Mouse (Mus musculus) limb, embryonic 11.5 days (tissue): ENCODE measurements around the gene Bzw1. TPM values are rescaled to one million over a fixed set of nuclear protein-coding genes. Genes with fewer than 3 reads are reported as not detected.

Experiments used
- ATAC-seq: fragments of 200-750 bp; cut with Nextera tagmentation; 2 replicates; pipeline ENCODE4 v1.8.0; 2017; ENCODE audit warnings: low read depth; ENCODE audit not compliant: insufficient number of reproducible peaks, low FRiP score, low TSS enrichment
- DNase-seq: peaks from one replicate; pipeline ENCODE4 v3.0.0-alpha.2; 2015; ENCODE audit warnings: low spot score
- H3K27ac ChIP-seq: fragments of 300-500 bp; sonication (generic); replicated peaks from 2 replicates; pipeline ENCODE4 v1.5.1; 2014; ENCODE audit warnings: low read depth, mild to moderate bottlenecking, low read length
- H3K27me3 ChIP-seq: fragments of 300-500 bp; sonication (generic); 2 replicates; pipeline ENCODE4 v1.6.1; 2014; ENCODE audit warnings: mild to moderate bottlenecking, low read length, mixed read lengths; ENCODE audit not compliant: control insufficient read depth, insufficient read depth
- H3K36me3 ChIP-seq: fragments of 300-500 bp; sonication (generic); 2 replicates; pipeline ENCODE4 v1.6.1; 2014; ENCODE audit warnings: mild to moderate bottlenecking, low read length, moderate library complexity, mixed read lengths; ENCODE audit not compliant: control insufficient read depth, insufficient read depth
- H3K4me1 ChIP-seq: fragments of 300-500 bp; sonication (generic); 2 replicates; pipeline ENCODE4 v1.6.1; 2014; ENCODE audit warnings: low read length, mixed read lengths; ENCODE audit not compliant: control insufficient read depth, insufficient read depth
- H3K4me2 ChIP-seq: fragments of 300-500 bp; sonication (generic); 2 replicates; pipeline ENCODE4 v1.6.1; 2014; ENCODE audit warnings: low read depth, mild to moderate bottlenecking, moderate library complexity; ENCODE audit not compliant: severe bottlenecking
- H3K4me3 ChIP-seq: fragments of 300-500 bp; sonication (generic); 2 replicates; pipeline ENCODE4 v1.5.1; 2014; ENCODE audit warnings: low read depth, low read length
- H3K9ac ChIP-seq: fragments of 300-500 bp; sonication (generic); 2 replicates; pipeline ENCODE4 v1.6.1; 2014; ENCODE audit warnings: mild to moderate bottlenecking, low read length
- H3K9me3 ChIP-seq: fragments of 300-500 bp; sonication (generic); 2 replicates; pipeline ENCODE4 v1.6.1; 2016; ENCODE audit warnings: low read length; ENCODE audit not compliant: control insufficient read depth
- WGBS: fragments of 180-500 bp; shearing (Covaris S2); extraction: QIAGEN DNeasy Blood & Tissue Kit; methylation state at CpG from one replicate; pipeline ENCODE4 v1.1.7; 2014; 5-methylcytosine and 5-hydroxymethylcytosine counted together
- polyA plus RNA-seq: library from polyadenylated mRNA; unstranded; fragments of >200 nt; fragmentation: Nextera tagmentation; extraction: Ambion mirVana; gene quantifications from 2 replicates; pipeline ENCODE4 v1.2.1, GENCODE M21; 2014

Bzw1 gene
- polyA plus RNA-seq, 1 experiment from 2014 or later: 499 TPM

DNA sequence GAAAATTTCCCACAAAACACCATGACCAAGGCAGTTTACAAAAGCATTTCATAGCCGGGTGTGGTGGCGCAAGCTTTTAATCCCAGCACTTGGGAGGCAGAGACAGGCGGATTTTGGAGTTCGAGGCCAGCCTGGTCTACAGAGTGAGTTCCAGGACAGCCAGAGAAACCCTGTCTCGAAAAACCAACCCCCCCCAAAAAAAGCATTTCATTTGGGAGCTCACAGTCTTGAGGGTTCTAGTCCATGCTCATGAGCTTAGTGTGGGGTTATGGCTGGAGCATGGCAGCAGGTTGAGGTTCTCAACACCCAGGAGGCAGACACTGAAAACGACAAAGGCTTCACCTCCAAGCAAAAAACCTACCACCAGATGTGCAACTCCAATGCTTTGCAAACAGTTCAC lies 15.4 kb downstream of the Bzw1 start:
- ATAC-seq (no peak), DNase-seq (no peak)
- H3K9ac ChIP-seq: no peak overlapping the region
- WGBS: 78% methylated on average over 6 of the region's 6 CpGs
- peaks cover 26% of the 10 kb centered on the region for H3K36me3 ChIP-seq
- no peaks in the 10 kb centered on the region for H3K27me3 ChIP-seq
- no peak overlapping the region for H3K27ac ChIP-seq
- no peaks in the 10 kb centered on the region for H3K9me3 ChIP-seq
- H3K4me2 ChIP-seq: no peak overlapping the region
- no peaks in the 10 kb centered on the region for H3K4me1 ChIP-seq
- H3K4me3 ChIP-seq: no peak overlapping the region

- Histone ChIP-seq H3K4me2 (no peak overlapping the region), H3K9ac (no peak overlapping the region), H3K4me3 (no peak overlapping the region), H3K27ac (no peak overlapping the region), H3K4me1 (no peaks in the 10 kb centered on the region), H3K9me3 (no peaks in the 10 kb centered on the region), H3K36me3 (peaks cover 32% of the 10 kb centered on the region), H3K27me3 (no peaks in the 10 kb centered on the region)
- ATAC-seq: no peak
- DNase-seq: no peak
- WGBS: 87% methylated on average over 5 of the region's 5 CpGs
These were observed 17.0 kb downstream of the Bzw1 start for GRCm38 (mm10) chr1:58409553-58410197.

- Histone ChIP-seq H3K4me2 (no peak overlapping the region), H3K36me3 (peaks cover 32% of the 10 kb centered on the region), H3K4me3 (no peak overlapping the region), H3K4me1 (no peaks in the 10 kb centered on the region), H3K27me3 (no peaks in the 10 kb centered on the region), H3K27ac (no peak overlapping the region), H3K9me3 (no peaks in the 10 kb centered on the region), H3K9ac (no peak overlapping the region)
- ATAC-seq (no peak), DNase-seq (no peak)
- WGBS: 88% methylated on average over 3 of the region's 3 CpGs
These were observed 17.5 kb downstream of the Bzw1 start for GRCm38 (mm10) chr1:58410198-58410588.

GRCm38 (mm10) chr1:58410776-58411175 lies 18.1 kb downstream of the Bzw1 start:
- Histone ChIP-seq H3K27me3 (no peaks in the 10 kb centered on the region), H3K9me3 (no peaks in the 10 kb centered on the region), H3K4me1 (no peaks in the 10 kb centered on the region), H3K27ac (no peak overlapping the region), H3K4me2 (no peak overlapping the region), H3K4me3 (no peak overlapping the region), H3K9ac (no peak overlapping the region), H3K36me3 (peaks cover 32% of the 10 kb centered on the region)
- DNase-seq: no peak
- WGBS: 88% methylated on average over 7 of the region's 7 CpGs
- no peak for ATAC-seq

DNA sequence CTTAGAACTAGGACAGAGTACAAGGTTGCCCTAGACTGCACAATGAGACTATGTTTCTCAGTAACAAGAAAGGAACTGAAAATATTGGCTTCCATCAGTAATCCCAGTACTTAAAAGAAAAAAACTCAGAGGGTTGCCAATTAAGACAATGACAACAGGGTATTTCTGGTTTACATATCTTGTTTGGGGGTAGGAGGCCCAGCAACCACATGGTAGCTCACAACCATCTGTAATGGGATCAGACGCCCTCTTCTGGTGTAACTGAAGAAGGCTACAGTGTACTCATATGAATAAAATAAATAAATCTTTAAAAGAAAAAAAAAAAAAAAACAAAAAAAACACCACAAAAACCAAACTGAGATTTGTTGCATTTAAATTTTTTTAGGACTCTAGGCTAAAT lies 22.7 kb downstream of the Bzw1 start:
- no peak for DNase-seq
- H3K9me3 ChIP-seq: no peaks in the 10 kb centered on the region
- ATAC-seq: no peak

DNA sequence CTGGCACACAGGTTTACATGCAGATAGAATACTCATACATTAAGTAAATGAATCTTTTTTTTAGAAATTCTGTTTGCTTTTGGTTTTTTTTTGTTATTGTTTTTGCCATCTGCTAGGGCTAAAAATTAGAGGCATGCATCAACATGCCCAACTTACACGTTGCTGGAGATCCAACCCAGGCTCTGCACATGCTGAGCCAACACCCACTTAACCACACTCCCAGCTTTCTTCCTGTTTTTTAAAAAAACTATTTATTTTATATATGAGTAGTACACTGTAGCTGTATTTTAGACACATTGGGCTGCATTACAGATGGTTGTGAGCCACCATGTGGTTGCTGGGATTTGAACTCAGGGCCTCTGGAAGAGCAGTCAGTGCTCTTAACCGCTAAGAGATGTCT lies 23.4 kb downstream of the Bzw1 start:
- Histone ChIP-seq H3K4me1 (0 out of 2 replicates have a peak, but pooled peaks cover 2% of the 10 kb centered on the region), H3K36me3 (peaks cover 48% of the 10 kb centered on the region), H3K27ac (no peak overlapping the region), H3K9ac (no peak overlapping the region), H3K27me3 (no peaks in the 10 kb centered on the region), H3K9me3 (no peaks in the 10 kb centered on the region), H3K4me3 (no peak overlapping the region), H3K4me2 (no peak overlapping the region)
- WGBS: 92% methylated on average over 2 of the region's 2 CpGs
- ATAC-seq (no peak), DNase-seq (no peak)

More for the DNA sequence above, 22.7 kb downstream of the Bzw1 start:
- Histone ChIP-seq H3K4me1 (no peaks in the 10 kb centered on the region), H3K27ac (no peak overlapping the region), H3K27me3 (no peaks in the 10 kb centered on the region), H3K4me2 (no peak overlapping the region), H3K9ac (no peak overlapping the region), H3K4me3 (no peak overlapping the region), H3K36me3 (peaks cover 46% of the 10 kb centered on the region)
- 46% methylated on average over 1 of the region's 1 CpGs for WGBS

- Histone ChIP-seq H3K4me3 (no peak overlapping the region), H3K4me2 (no peak overlapping the region), H3K27me3 (no peaks in the 10 kb centered on the region), H3K36me3 (peaks cover 27% of the 10 kb centered on the region), H3K27ac (no peak overlapping the region), H3K4me1 (0 out of 2 replicates have a peak, but pooled peaks cover 4% of the 10 kb centered on the region), H3K9me3 (no peaks in the 10 kb centered on the region), H3K9ac (no peak overlapping the region)
- WGBS: 94% methylated on average over 10 of the region's 10 CpGs
- no peak for ATAC-seq
- DNase-seq: no peak
These were observed 27.3 kb downstream of the Bzw1 start for GRCm38 (mm10) chr1:58420032-58420431.

- no peak overlapping the region for H3K4me3 ChIP-seq
- peaks cover 26% of the 10 kb centered on the region for H3K36me3 ChIP-seq
- ATAC-seq (no peak), DNase-seq (no peak)
- H3K4me2 ChIP-seq: no peak overlapping the region
- no peaks in the 10 kb centered on the region for H3K27me3 ChIP-seq
- no peak overlapping the region for H3K27ac ChIP-seq
- H3K4me1 ChIP-seq: 0 out of 2 replicates have a peak, but pooled peaks cover 4% of the 10 kb centered on the region
- H3K9me3 ChIP-seq: no peaks in the 10 kb centered on the region
- 81% methylated on average over 7 of the region's 7 CpGs for WGBS
- H3K9ac ChIP-seq: no peak overlapping the region
These were observed 28.3 kb downstream of the Bzw1 start for GRCm38 (mm10) chr1:58420961-58421360.

DNA sequence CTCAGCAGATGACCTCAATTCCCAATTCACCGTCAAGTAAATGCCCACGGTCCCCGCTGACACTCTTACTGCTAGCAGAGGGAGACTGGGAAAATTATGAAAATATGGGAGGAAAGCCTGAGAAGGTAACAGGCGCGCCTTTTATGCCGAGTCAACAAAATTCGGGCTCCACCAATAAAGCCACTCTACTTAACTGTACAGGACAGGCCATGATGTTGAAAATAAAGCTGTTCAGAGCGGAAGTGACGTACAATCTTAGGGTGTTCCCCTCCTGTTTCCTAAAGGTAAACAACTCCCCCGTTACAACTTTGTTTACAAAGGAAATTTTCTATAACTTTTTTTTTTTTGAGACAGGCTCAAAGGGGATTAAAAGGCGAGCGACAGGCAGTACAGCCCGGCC lies 30.2 kb downstream of the Bzw1 start:
- H3K9ac ChIP-seq: peak overlapping the region; percentile 99
- DNase-seq (peak; percentile 36), ATAC-seq (no peak)
- peak overlapping the region; percentile 91 for H3K4me3 ChIP-seq
- H3K27me3 ChIP-seq: no peaks in the 10 kb centered on the region
- peak overlapping the region; percentile 52 for H3K4me2 ChIP-seq
- 12% methylated on average over 13 of the region's 13 CpGs for WGBS
- no peaks in the 10 kb centered on the region for H3K9me3 ChIP-seq
- peaks cover 20% of the 10 kb centered on the region for H3K36me3 ChIP-seq
- peak overlapping the region; percentile 92; the same call in 1 of the 2 replicates for H3K27ac ChIP-seq
- H3K4me1 ChIP-seq: 0 out of 2 replicates have a peak, but pooled peaks cover 4% of the 10 kb centered on the region
